Mouse (Mus musculus) kidney, postnatal 4 days (tissue): Measurements from ENCODE around the gene Zbtb20.
A peak's percentile ranks its signal among the peaks of the same experiment; 100 is the strongest.

Experiments
- DNase-seq, 2 experiments: peaks; one replicate each; pipeline ENCODE4 v3.0.0; 2021; ENCODE audit warnings: mixed read lengths in 2 of 2

The Zbtb20 gene

DNA sequence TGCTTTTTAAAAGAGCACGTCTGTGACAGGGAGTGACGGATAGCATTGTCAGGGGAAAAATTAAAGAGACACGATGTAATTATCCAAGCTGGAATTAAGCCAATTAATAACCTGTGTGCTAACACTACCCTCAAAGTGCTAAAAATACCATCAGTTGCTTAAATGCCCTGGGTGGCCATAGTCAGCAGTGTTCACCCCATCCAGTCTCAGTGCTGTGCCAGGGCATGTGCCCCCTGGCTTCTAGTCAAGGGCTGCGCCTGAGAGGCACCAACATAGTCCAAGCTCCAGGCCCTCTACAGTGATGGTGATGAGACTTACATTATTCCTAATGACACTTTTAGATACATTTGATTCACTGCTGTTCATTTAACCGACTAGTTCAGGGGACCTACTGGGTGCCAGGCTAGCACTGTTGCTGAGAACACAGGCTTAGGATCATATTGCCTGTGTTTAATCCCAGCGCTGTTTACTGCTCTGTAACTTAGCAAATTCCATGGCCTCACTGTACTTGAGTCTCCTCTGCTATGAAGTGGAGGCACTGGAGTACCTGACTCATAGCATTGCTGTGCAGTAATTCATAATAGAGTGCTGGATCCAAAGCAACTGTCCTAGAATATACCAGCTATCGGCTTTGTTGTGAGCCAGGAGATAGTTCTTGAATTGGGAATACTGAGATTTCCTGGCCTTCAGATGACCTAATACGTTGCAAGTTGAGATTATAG is 624.6 kb downstream of the Zbtb20 start:
- DNase-seq = no peak

GRCm38 (mm10) chr16:43501284-43501683 is 625.6 kb downstream of the Zbtb20 start:
- DNase-seq = no peak

DNA sequence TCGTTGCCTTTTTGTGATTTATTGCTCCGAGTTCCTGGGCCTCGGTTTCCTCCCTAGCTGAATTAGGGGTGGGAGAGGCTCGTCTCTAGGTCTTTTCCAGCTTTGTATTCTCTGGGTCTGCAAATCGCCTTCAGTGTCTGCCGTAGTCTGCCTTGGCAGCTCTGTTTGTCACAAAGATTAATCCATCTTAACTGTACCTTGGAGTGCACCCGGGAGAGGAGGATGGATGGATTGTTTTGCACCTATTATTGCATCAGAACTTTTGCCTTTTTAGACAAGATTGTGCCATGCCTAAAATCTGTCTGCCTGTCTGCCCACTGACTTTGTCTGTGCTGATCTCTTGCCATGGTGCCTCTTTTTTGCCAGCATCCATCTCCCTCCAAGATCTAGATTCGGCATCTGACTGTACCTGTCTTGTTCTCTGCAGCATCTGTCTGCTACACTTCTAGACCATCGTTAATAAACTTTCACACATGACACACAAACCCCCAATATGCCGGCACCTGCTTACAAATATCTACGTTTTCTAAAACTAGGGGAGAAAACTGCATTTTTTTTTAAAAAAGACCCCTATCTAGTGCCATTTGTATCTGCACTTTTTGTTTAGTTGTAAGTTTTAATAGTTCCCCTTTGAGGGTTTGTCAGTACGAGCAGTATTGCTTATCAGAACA is 626.8 kb downstream of the Zbtb20 start:
- DNase-seq = no peak

- DNase-seq = peak in 1 of 2 experiments; percentile 27
Observed at GRCm38 (mm10) chr16:43503010-43503635, 627.4 kb downstream of the Zbtb20 start.

GRCm38 (mm10) chr16:43503636-43504010 is 627.9 kb downstream of the Zbtb20 start:
- DNase-seq = peak; percentile 33 to 39

GRCm38 (mm10) chr16:43504151-43504550 is 628.5 kb downstream of the Zbtb20 start:
- DNase-seq = peak; percentile 83 to 87

DNA sequence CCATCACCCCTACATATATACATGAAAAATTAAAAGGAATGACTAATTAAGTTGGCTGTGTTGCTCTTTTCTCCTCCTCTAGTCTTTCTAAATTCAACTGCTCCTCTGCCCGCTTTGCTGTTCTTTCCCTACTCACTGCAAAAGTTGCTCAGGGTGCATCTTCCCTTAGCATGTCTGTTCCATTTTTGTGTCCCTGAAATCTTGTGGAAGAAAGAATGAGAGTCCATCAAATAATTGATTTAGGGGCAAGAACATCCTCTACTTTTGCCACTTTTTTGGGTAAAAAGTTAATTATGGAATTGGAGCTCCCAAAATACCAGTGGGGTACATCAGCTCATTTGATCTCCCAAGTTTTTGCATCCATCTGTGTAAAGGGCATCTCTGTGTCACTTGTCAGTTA is 628.9 kb downstream of the Zbtb20 start:
- DNase-seq = no peak

GRCm38 (mm10) chr16:43505314-43505950 is 629.8 kb downstream of the Zbtb20 start:
- DNase-seq = no peak

DNA sequence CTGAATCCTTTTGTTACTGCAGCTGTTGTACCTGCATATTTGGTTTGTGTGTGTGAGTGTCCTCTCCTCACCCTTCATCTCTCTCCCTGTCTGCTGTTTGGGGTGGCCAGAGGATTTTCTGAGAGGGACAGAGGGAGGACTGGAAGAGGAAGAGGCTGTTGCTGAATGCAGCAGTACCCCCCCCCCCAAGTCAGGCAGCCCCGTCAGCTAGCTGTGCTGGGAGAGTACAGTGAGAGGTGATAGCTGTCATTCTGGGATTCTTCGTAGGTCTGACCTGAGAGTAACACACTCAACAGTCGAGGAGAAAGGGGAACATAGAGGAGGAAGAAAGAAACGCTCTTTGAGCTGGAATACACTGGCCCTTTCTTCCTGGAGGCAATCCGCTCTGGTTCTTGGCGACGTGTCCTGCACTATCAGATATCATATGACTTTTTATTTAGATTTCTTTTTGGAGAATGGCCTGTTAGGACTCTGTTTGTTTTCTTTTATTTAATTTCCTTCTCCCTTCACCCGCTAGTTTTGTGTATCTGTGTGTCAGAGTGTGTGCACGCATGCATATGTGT is 630.6 kb downstream of the Zbtb20 start:
- peak in 1 of 2 experiments; percentile 27 for DNase-seq

DNA sequence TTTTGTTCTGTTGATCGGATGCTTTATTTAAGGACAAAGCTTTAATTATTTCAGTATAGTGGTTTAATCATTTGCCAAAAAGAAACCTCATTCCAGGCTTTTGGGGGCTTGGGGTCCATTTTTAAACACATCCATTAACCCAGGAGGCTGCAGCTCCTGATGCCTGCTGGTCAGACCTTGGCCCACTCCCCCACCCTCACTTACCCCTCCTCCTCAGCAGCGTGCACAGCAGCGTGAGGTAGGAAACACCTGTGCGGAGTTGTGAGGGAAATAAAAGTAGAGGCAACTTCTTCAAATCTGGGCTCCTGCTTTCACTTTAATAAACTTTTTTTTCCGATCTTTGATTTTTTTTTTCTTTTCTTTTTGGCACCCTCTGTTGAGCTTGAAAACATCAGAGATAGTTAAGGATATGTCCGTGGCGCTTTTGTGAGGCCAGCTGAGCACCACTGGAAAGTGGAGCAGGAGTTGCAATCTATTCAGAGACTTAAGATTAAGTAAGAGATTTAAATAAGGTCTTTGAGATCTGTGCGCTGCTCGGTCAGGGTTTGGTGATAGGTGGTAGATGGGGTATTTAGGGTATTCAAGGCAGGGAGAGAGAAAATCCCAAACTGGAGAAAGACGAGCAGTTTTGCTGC is 631.2 kb downstream of the Zbtb20 start:
- peak; percentile 41 to 58 for DNase-seq

GRCm38 (mm10) chr16:43508166-43508998 is 632.7 kb downstream of the Zbtb20 start:
- no peak for DNase-seq

- DNase-seq = no peak
Observed at GRCm38 (mm10) chr16:43510516-43510915, 634.8 kb downstream of the Zbtb20 start.

- no peak for DNase-seq
Observed at GRCm38 (mm10) chr16:43511531-43511930, 635.9 kb downstream of the Zbtb20 start.

DNA sequence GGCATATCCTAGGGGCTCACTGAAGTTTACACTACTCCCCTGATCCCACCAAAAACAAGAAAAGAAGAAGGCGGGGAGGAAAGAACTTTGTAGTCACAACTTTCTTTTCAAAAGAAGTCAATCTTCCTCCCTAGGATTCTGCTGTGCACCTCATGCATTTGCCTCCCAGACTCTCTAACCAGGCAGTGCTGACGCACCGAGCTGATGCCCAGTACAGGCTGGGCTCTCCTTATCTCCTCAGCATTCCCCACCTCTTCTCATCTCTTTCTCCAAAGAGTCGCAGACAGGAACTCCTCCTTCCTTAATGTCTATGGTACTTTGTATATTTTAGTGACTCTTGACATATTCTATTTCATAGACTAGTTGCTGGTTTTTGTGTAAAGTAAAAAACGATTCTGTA is 638.3 kb downstream of the Zbtb20 start:
- DNase-seq = no peak

DNA sequence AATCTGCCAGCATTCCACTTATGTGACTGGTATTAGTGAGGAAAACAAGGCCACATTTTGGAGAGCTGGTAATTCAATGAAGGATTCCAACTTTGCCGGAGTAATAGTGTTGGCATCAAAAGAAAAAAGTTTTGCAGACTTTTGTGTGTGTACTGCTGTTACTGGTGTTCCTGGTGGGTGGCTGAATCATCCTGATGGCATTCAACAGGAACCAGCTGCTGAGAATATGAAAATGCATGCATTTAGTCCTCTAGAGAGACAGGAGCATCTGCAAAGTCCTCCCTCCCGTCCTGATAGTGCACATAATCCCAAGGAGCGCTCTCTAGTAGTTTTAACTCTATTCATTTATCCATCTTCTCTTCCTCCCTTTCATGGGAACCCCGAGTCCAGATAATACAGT is 639.9 kb downstream of the Zbtb20 start:
- no peak for DNase-seq

- no peak for DNase-seq
Observed at GRCm38 (mm10) chr16:43520274-43520673, 644.6 kb downstream of the Zbtb20 start.

DNA sequence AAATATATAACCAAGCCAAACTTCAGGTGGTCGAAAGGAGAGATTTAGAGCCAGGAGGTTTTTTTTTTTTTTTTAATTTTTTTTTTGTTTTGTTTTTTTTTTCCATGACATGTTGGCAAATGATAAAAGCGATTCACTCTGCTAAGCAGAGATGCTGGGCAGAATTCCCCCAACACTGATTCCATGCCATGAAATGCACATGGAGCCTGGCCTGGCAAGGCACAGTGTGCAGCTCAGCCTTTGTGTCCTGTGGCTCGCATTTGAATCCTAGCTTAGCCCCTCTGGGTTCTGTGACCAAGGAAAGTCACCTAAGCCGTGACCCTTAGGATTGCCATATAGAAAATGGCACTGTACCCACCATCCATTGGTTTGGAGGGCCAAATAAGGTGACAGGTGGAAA is 646.8 kb downstream of the Zbtb20 start:
- DNase-seq = no peak

GRCm38 (mm10) chr16:43524179-43524578 is 648.5 kb downstream of the Zbtb20 start:
- no peak for DNase-seq

DNA sequence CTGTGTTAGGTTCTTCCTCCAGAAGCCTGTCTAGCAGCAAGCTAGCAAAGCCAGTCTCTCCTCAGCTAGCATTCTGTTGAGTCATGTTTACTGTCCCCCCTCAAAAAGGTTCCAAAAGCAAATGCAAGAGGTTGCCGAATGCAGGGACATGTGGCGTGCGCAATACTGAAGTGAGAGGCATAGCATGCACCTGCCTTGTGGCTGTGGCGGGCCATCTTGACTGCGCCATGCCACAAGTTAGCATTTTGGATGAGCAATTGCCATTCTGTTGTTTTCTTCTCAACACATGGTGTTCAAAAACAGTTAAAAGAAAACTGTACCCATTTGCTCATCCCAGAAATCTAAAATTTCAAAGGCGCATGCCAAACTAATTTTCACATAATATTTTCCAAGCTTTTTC is 649.9 kb downstream of the Zbtb20 start:
- DNase-seq = no peak

DNA sequence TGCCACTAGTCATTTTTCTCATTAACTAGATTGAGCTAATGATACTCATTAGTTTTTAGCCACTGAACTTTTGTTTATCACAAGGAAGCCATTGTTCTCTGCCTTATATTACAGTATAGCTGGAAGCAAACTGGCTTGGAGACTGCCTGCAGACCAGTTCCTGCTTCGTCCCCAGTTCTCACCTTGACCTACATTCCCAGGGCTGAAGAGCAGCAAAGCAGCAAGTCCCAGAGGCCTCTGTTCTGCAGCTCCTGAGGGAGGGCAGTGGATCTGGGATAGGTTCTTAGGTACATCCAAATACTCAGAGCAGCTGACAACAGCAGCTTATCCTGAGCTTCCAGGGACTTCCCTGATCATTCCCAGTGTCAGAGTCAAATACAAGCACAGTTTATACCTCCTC is 652.6 kb downstream of the Zbtb20 start:
- DNase-seq = no peak

- no peak for DNase-seq
Observed at GRCm38 (mm10) chr16:43531328-43531727, 655.6 kb downstream of the Zbtb20 start.

GRCm38 (mm10) chr16:43534103-43534502 is 658.4 kb downstream of the Zbtb20 start:
- DNase-seq = no peak
